Mouse (Mus musculus) stomach, embryonic 16.5 days (tissue): ENCODE measurements around the gene Plekhg2. TPM values are rescaled to one million over a fixed set of nuclear protein-coding genes. Genes with fewer than 3 reads are reported as not detected.

Source experiments
- ATAC-seq: fragments of 200-750 bp; cut with Nextera tagmentation; 2 replicates; pipeline ENCODE4 v1.8.0; 2017; ENCODE audit warnings: moderate number of reproducible peaks, moderate TSS enrichment; ENCODE audit not compliant: insufficient read depth, low FRiP score
- H3K27ac ChIP-seq: fragments of 300-500 bp; sonication (generic); 2 replicates; pipeline ENCODE4 v1.5.1; 2014; ENCODE audit warnings: low read length
- H3K27me3 ChIP-seq: fragments of 300-500 bp; sonication (generic); 2 replicates; pipeline ENCODE4 v1.6.1; 2014; ENCODE audit warnings: low read length, control low read depth, mixed read lengths; ENCODE audit not compliant: control insufficient read depth, insufficient read depth
- H3K36me3 ChIP-seq: fragments of 300-500 bp; sonication (generic); 2 replicates; pipeline ENCODE4 v1.6.1; 2014; ENCODE audit warnings: low read length; ENCODE audit not compliant: control insufficient read depth, insufficient read depth
- H3K4me1 ChIP-seq: fragments of 300-500 bp; sonication (generic); 2 replicates; pipeline ENCODE4 v1.6.1; 2014; ENCODE audit warnings: low read length, control low read depth, mixed read lengths; ENCODE audit not compliant: control insufficient read depth, insufficient read depth
- H3K4me2 ChIP-seq: fragments of 300-500 bp; sonication (generic); 2 replicates; pipeline ENCODE4 v1.6.1; 2014; ENCODE audit warnings: low read depth, low read length, mixed read lengths
- H3K4me3 ChIP-seq: fragments of 300-500 bp; sonication (generic); replicated peaks from 2 replicates; pipeline ENCODE4 v1.5.1; 2014; ENCODE audit warnings: mild to moderate bottlenecking, low read length
- H3K9ac ChIP-seq: fragments of 300-500 bp; sonication (generic); 2 replicates; pipeline ENCODE4 v1.6.1; 2014; ENCODE audit warnings: low read length
- H3K9me3 ChIP-seq: fragments of 300-500 bp; sonication (generic); replicated peaks from 2 replicates; pipeline ENCODE4 v1.6.1; 2016; ENCODE audit warnings: low read length, control low read depth; ENCODE audit not compliant: control insufficient read depth
- WGBS: fragments of 180-500 bp; shearing (Covaris S2); extraction: QIAGEN DNeasy Blood & Tissue Kit; methylation state at CpG from one replicate; pipeline ENCODE4 v1.1.7; 2014; 5-methylcytosine and 5-hydroxymethylcytosine counted together
- polyA plus RNA-seq: library from polyadenylated mRNA; unstranded; fragments of >200 nt; fragmentation: Nextera tagmentation; extraction: Ambion mirVana; gene quantifications from 2 replicates; pipeline ENCODE4 v1.2.1, GENCODE M21; 2015

Plekhg2 gene
- polyA plus RNA-seq, 1 experiment from 2014 or later = 50.7 TPM

- Histone ChIP-seq H3K9me3 (no peaks in the 10 kb centered on the region), H3K36me3 (no peaks in the 10 kb centered on the region), H3K9ac (peak within 1 kb of the TSS; percentile 98), H3K4me3 (peak within 1 kb of the TSS; percentile 99), H3K4me2 (peak within 1 kb of the TSS; percentile 90), H3K27ac (peak within 1 kb of the TSS; percentile 90), H3K4me1 (peaks cover 10% of the 10 kb centered on the region), H3K27me3 (no peaks in the 10 kb centered on the region)
- ATAC-seq = peak; percentile 99
- WGBS = under 1% methylated on average over 77 of the region's 77 CpGs
Measured at GRCm38 (mm10) chr7:28338108-28338998, 34.0 kb downstream of the Plekhg2 start, which contains the start of gene Supt5. TSS of gene Supt5 (minus strand) at chr7:28338746.

- Histone ChIP-seq H3K27me3 (no peaks in the 10 kb centered on the region), H3K4me1 (peaks cover 10% of the 10 kb centered on the region), H3K4me3 (no peak overlapping the region), H3K36me3 (peaks cover under 1% of the 10 kb centered on the region; the same call in 1 of the 2 replicates), H3K4me2 (no peak overlapping the region), H3K9ac (no peak overlapping the region), H3K27ac (no peak overlapping the region), H3K9me3 (no peaks in the 10 kb centered on the region)
- ATAC-seq = no peak
- 82% methylated on average over 2 of the region's 2 CpGs for WGBS
Measured at GRCm38 (mm10) chr7:28335471-28335870, 36.9 kb downstream of the Plekhg2 start.

GRCm38 (mm10) chr7:28334534-28334933, 37.9 kb downstream of the Plekhg2 start:
- peaks cover 6% of the 10 kb centered on the region; the same call in 1 of the 2 replicates for H3K36me3 ChIP-seq
- H3K4me1 ChIP-seq = peaks cover 10% of the 10 kb centered on the region
- H3K9me3 ChIP-seq = no peaks in the 10 kb centered on the region
- WGBS = 83% methylated on average over 4 of the region's 4 CpGs
- H3K9ac ChIP-seq = no peak overlapping the region
- H3K4me3 ChIP-seq = no peak overlapping the region
- H3K4me2 ChIP-seq = no peak overlapping the region
- no peak overlapping the region for H3K27ac ChIP-seq
- ATAC-seq = no peak
- H3K27me3 ChIP-seq = no peaks in the 10 kb centered on the region

- peaks cover 34% of the 10 kb centered on the region for H3K36me3 ChIP-seq
- no peaks in the 10 kb centered on the region for H3K4me1 ChIP-seq
- H3K27ac ChIP-seq = no peak overlapping the region
- H3K9ac ChIP-seq = no peak overlapping the region
- no peaks in the 10 kb centered on the region for H3K9me3 ChIP-seq
- H3K4me2 ChIP-seq = no peak overlapping the region
- no peaks in the 10 kb centered on the region for H3K27me3 ChIP-seq
- no peak overlapping the region for H3K4me3 ChIP-seq
- ATAC-seq = no peak
- WGBS = 90% methylated on average over 2 of the region's 2 CpGs
Measured at GRCm38 (mm10) chr7:28328260-28328659, 44.1 kb downstream of the Plekhg2 start.

- 87% methylated on average over 4 of the region's 4 CpGs for WGBS
- Histone ChIP-seq H3K9ac (no peak overlapping the region), H3K4me1 (no peaks in the 10 kb centered on the region), H3K36me3 (peaks cover 50% of the 10 kb centered on the region), H3K27me3 (no peaks in the 10 kb centered on the region), H3K4me3 (no peak overlapping the region), H3K9me3 (no peaks in the 10 kb centered on the region), H3K27ac (no peak overlapping the region), H3K4me2 (no peak overlapping the region)
- ATAC-seq = no peak
Measured at GRCm38 (mm10) chr7:28326457-28326856, 45.9 kb downstream of the Plekhg2 start.

- no peak overlapping the region for H3K4me3 ChIP-seq
- H3K36me3 ChIP-seq = peaks cover 49% of the 10 kb centered on the region
- no peaks in the 10 kb centered on the region for H3K27me3 ChIP-seq
- H3K9me3 ChIP-seq = no peaks in the 10 kb centered on the region
- no peak overlapping the region for H3K27ac ChIP-seq
- no peaks in the 10 kb centered on the region for H3K4me1 ChIP-seq
- H3K9ac ChIP-seq = no peak overlapping the region
- no peak for ATAC-seq
- H3K4me2 ChIP-seq = no peak overlapping the region
- WGBS = 91% methylated on average over 8 of the region's 8 CpGs
Measured at GRCm38 (mm10) chr7:28325293-28325692, 47.1 kb downstream of the Plekhg2 start.

- Histone ChIP-seq H3K4me1 (no peaks in the 10 kb centered on the region), H3K27me3 (no peaks in the 10 kb centered on the region), H3K9ac (no peak overlapping the region), H3K27ac (no peak overlapping the region), H3K4me3 (no peak overlapping the region), H3K9me3 (no peaks in the 10 kb centered on the region), H3K4me2 (no peak overlapping the region), H3K36me3 (peaks cover 56% of the 10 kb centered on the region)
- WGBS = 89% methylated on average over 15 of the region's 15 CpGs
- ATAC-seq = no peak
Measured at GRCm38 (mm10) chr7:28321974-28322720, 50.3 kb downstream of the Plekhg2 start.

- H3K27ac ChIP-seq = no peak overlapping the region
- H3K27me3 ChIP-seq = no peaks in the 10 kb centered on the region
- 93% methylated on average over 17 of the region's 17 CpGs for WGBS
- H3K4me3 ChIP-seq = no peak overlapping the region
- no peak overlapping the region for H3K9ac ChIP-seq
- H3K9me3 ChIP-seq = no peaks in the 10 kb centered on the region
- H3K4me2 ChIP-seq = no peak overlapping the region
- H3K4me1 ChIP-seq = no peaks in the 10 kb centered on the region
- no peak for ATAC-seq
- peaks cover 61% of the 10 kb centered on the region for H3K36me3 ChIP-seq
Measured at GRCm38 (mm10) chr7:28318714-28319113, 53.7 kb downstream of the Plekhg2 start.

GRCm38 (mm10) chr7:28318036-28318435, 54.4 kb downstream of the Plekhg2 start:
- Histone ChIP-seq H3K9me3 (no peaks in the 10 kb centered on the region), H3K4me3 (no peak overlapping the region), H3K9ac (no peak overlapping the region), H3K4me2 (no peak overlapping the region), H3K27me3 (no peaks in the 10 kb centered on the region), H3K4me1 (no peaks in the 10 kb centered on the region), H3K36me3 (peaks cover 57% of the 10 kb centered on the region), H3K27ac (no peak overlapping the region)
- ATAC-seq = no peak
- WGBS = 88% methylated on average over 3 of the region's 3 CpGs
